Mouse (Mus musculus) midbrain, embryonic 16.5 days (tissue): Measurements from ENCODE around the gene Nrtn. TPM values are rescaled to one million over a fixed set of nuclear protein-coding genes. Genes with fewer than 3 reads are reported as not detected.

Source experiments
- polyA plus RNA-seq: library from polyadenylated mRNA; unstranded; fragments of >200 nt; fragmentation: Nextera tagmentation; extraction: Ambion mirVana; gene quantifications from 2 replicates; pipeline ENCODE4 v1.2.1, GENCODE M21; 2015

Gene Nrtn
- polyA plus RNA-seq, 1 experiment from 2014 or later: 4.0 TPM

Other genes with a start within 250 kb of the Nrtn start
- not detected in 2 replicates for gene Znrf4, start 245.1 kb downstream of the Nrtn start, polyA plus RNA-seq
- 0.95 and 1.3 TPM in 2 replicates for gene Gm20219, start 203.1 kb downstream of the Nrtn start, polyA plus RNA-seq
- gene Safb2, start 172.9 kb downstream of the Nrtn start, polyA plus RNA-seq: 63.2 and 70.6 TPM in 2 replicates
- gene Safb, start 172.7 kb downstream of the Nrtn start, polyA plus RNA-seq: 121 and 122 TPM in 2 replicates
- gene 2410015M20Rik, start 147.8 kb downstream of the Nrtn start, polyA plus RNA-seq: 171 and 182 TPM in 2 replicates
- gene Rpl36, start 144.1 kb downstream of the Nrtn start, polyA plus RNA-seq: 789 and 838 TPM in 2 replicates
- 42.8 and 43.0 TPM in 2 replicates for gene Lonp1, start 130.6 kb downstream of the Nrtn start, polyA plus RNA-seq
- gene Catsperd, start 129.4 kb downstream of the Nrtn start, polyA plus RNA-seq: 1.8 and 2.1 TPM in 2 replicates
- gene Ranbp3, start 84.2 kb downstream of the Nrtn start, polyA plus RNA-seq: 107 and 112 TPM in 2 replicates
- 492 and 497 TPM in 2 replicates for gene Ndufa11, start 39.8 kb downstream of the Nrtn start, polyA plus RNA-seq
- 15.6 and 16.1 TPM in 2 replicates for gene Vmac, start 39.5 kb downstream of the Nrtn start, polyA plus RNA-seq
- 96.8 and 106 TPM in 2 replicates for gene Dus3l, start 7.2 kb upstream of the Nrtn start, polyA plus RNA-seq
- gene Prr22, start 12.7 kb upstream of the Nrtn start, polyA plus RNA-seq: 0.97 and 1.1 TPM in 2 replicates
- 3.9 and 4.8 TPM in 2 replicates for gene Rfx2, start 73.5 kb upstream of the Nrtn start, polyA plus RNA-seq
- gene Acsbg2, start 116.9 kb upstream of the Nrtn start, polyA plus RNA-seq: not detected in 2 replicates
- gene 1700061G19Rik, start 117.9 kb upstream of the Nrtn start, polyA plus RNA-seq: 0.57 and 0.63 TPM in 2 replicates
- 91.4 and 95.3 TPM in 2 replicates for gene Mllt1, start 177.9 kb upstream of the Nrtn start, polyA plus RNA-seq
- not detected in 2 replicates for gene Acer1, start 224.6 kb upstream of the Nrtn start, polyA plus RNA-seq
- 164 and 171 TPM in 2 replicates for gene Clpp, start 232.8 kb upstream of the Nrtn start, polyA plus RNA-seq
- 54.3 and 60.7 TPM in 2 replicates for gene Alkbh7, start 239.8 kb upstream of the Nrtn start, polyA plus RNA-seq
- gene Pspn, start 242.5 kb upstream of the Nrtn start, polyA plus RNA-seq: 0.74 and 1.0 TPM in 2 replicates